Mouse (Mus musculus) kidney, postnatal 0 days (tissue): ENCODE data around the gene Castor2. TPM values are rescaled to one million over a fixed set of nuclear protein-coding genes. Genes with fewer than 3 reads are reported as not detected.

Source experiments
- ATAC-seq: fragments of 200-750 bp; cut with Nextera tagmentation; replicated peaks from 2 replicates; pipeline ENCODE4 v1.8.0; 2017; ENCODE audit warnings: low read depth, moderate number of reproducible peaks, moderate TSS enrichment, moderate library complexity; ENCODE audit not compliant: low FRiP score
- DNase-seq: peaks from one replicate; pipeline ENCODE4 v3.0.0-alpha.2; 2016; ENCODE audit warnings: low spot score
- H3K27ac ChIP-seq: fragments of 300-500 bp; sonication (generic); 2 replicates; pipeline ENCODE4 v1.5.1; 2014; ENCODE audit warnings: mild to moderate bottlenecking
- H3K27me3 ChIP-seq: fragments of 300-500 bp; sonication (generic); 2 replicates; pipeline ENCODE4 v1.6.1; 2014; ENCODE audit warnings: low read length, mixed read lengths; ENCODE audit not compliant: insufficient read depth
- H3K36me3 ChIP-seq: fragments of 300-500 bp; sonication (generic); 2 replicates; pipeline ENCODE4 v1.6.1; 2014; ENCODE audit warnings: low read length, mixed read lengths; ENCODE audit not compliant: insufficient read depth
- H3K4me1 ChIP-seq: fragments of 300-500 bp; sonication (generic); replicated peaks from 2 replicates; pipeline ENCODE4 v1.6.1; 2014; ENCODE audit warnings: antibody characterized with exemption, low read length, mixed read lengths; ENCODE audit not compliant: insufficient read depth
- H3K4me2 ChIP-seq: fragments of 300-500 bp; sonication (generic); 2 replicates; pipeline ENCODE4 v1.6.1; 2014; ENCODE audit warnings: mild to moderate bottlenecking, low read length, moderate library complexity, mixed read lengths
- H3K4me3 ChIP-seq: fragments of 300-500 bp; sonication (generic); replicated peaks from 2 replicates; pipeline ENCODE4 v1.5.1; 2014; ENCODE audit warnings: low read depth, low read length
- H3K9ac ChIP-seq: fragments of 300-500 bp; sonication (generic); 2 replicates; pipeline ENCODE4 v1.6.1; 2014; ENCODE audit warnings: low read depth, low read length
- H3K9me3 ChIP-seq: fragments of 300-500 bp; sonication (generic); replicated peaks from 2 replicates; pipeline ENCODE4 v1.6.1; 2016; ENCODE audit warnings: low read length, inconsistent platforms, mixed read lengths
- CTCF ChIP-seq: IDR thresholded peaks from 2 replicates; pipeline ENCODE4 v1.5.1; 2016; ENCODE audit warnings: antibody characterized with exemption, low read depth, mild to moderate bottlenecking, moderate library complexity
- WGBS: fragments of 180-500 bp; shearing (Covaris S2); extraction: QIAGEN DNeasy Blood & Tissue Kit; methylation state at CpG from one replicate; pipeline ENCODE4 v1.1.7; 2014; 5-methylcytosine and 5-hydroxymethylcytosine counted together
- polyA plus RNA-seq: library from polyadenylated mRNA; unstranded; fragments of >200 nt; fragmentation: Nextera tagmentation; extraction: Ambion mirVana; gene quantifications from 2 replicates; pipeline ENCODE4 v1.2.1, GENCODE M21; 2015

Castor2 gene
- polyA plus RNA-seq, 1 experiment from 2014 or later, result 13.0 TPM

DNA sequence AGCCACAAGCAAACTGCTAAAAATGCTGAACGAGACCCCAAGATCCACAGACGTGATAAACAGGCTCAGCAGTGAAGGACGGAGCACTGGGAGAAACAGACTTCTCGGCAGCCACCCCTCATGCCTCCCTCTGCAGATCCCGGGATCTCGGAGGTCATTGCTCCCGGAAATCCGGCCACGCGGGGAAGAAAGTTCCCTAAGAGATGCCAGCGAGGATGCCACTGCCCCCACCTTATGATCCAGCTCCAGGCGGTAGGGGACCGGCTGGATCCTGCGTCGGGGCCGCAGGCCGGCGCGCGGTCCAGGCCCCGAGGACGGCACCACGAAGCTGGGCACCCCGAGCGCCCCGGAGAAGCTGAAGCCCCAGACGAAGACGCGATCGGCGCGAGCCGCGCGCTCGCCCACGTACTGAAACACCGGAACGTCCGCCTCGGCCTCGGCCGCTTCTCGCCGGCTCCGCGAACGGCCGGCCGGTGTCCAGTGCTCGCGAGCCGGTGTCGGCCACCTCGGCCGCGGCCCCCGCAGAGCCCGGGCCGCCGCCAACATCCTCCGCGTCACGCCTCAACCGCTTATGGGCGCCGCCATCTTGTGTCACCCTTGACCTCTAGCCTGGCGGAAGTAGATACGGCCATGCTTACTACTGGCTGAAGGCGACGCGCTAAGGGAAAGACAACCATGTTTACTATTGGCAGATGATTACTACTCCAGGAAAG lies 76.8 kb downstream of the Castor2 start, which contains the start of gene Rcc1l:
Gene Rcc1l, minus strand, starts transcription at position 606 of the 713 bp plus-strand sequence.
- no peaks in the 10 kb centered on the region for H3K27me3 ChIP-seq
- DNase-seq, result peak; percentile 98

DNA sequence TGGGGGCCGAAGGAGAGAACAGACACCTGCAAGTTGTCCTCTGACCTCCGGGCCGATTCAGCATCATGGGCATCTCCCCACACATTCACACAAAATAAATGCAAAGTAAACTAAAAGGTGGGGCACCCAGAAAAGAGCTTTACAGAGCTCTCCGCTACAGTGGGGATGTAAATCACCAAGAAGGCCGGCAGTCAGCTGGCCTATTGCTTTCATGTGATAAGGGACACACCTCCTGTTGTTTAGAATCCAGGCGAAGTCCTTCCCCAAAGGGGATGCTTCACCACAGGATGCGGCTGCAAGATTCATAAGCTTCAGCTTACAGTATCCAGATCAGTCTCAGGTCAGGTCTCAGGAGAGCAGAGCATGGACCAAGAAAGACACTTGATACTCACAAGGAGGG lies 79.0 kb downstream of the Castor2 start:
- no peak for TF ChIP-seq CTCF
- ATAC-seq (no peak), DNase-seq (no peak)
- Histone ChIP-seq H3K27me3 (no peaks in the 10 kb centered on the region), H3K27ac (no peak overlapping the region), H3K4me3 (no peak overlapping the region), H3K4me1 (peaks cover 18% of the 10 kb centered on the region), H3K9me3 (no peaks in the 10 kb centered on the region), H3K9ac (0 out of 2 replicates have a peak overlapping the region, but pooled peaks have one; percentile 23), H3K4me2 (no peak overlapping the region), H3K36me3 (no peaks in the 10 kb centered on the region)
- WGBS, result 67% methylated on average over 7 of the region's 7 CpGs

More for the DNA sequence above, 76.8 kb downstream of the Castor2 start, which contains the start of gene Rcc1l:
- Histone ChIP-seq H3K36me3 (0 out of 2 replicates have a peak, but pooled peaks cover 3% of the 10 kb centered on the region), H3K4me3 (peak within 1 kb of the TSS; percentile 85), H3K9ac (peak within 1 kb of the TSS; percentile 76), H3K4me1 (0 out of 2 replicates have a peak, but pooled peaks cover 7% of the 10 kb centered on the region), H3K9me3 (no peaks in the 10 kb centered on the region), H3K4me2 (peak within 1 kb of the TSS; percentile 69), H3K27ac (peak within 1 kb of the TSS; percentile 90)
- TF ChIP-seq CTCF, result no peak
- under 1% methylated on average over 69 of the region's 72 CpGs for WGBS
- peak; percentile 84 for ATAC-seq

DNA sequence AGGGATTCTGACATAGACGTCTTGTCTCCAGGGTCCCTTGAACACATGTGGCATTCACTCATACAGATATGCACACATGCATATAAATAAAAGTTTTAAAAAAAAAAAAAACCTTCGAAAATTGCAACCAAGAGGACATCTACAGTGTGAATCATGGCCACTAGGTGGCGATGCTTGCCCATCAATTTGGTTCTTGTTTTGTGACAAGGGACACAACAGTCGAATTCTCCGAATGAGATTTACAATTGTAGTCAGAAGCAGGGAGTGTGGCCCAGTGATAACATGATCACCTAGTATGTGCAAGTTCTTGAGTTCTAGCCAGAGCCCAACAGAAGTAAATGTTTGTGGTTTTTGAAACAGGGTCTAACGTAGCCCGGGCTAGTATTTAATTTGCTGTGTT lies 80.4 kb downstream of the Castor2 start:
- no peaks in the 10 kb centered on the region for H3K27me3 ChIP-seq
- no peaks in the 10 kb centered on the region for H3K36me3 ChIP-seq
- DNase-seq (peak; percentile 90), ATAC-seq (no peak)
- no peaks in the 10 kb centered on the region for H3K9me3 ChIP-seq
- H3K4me3 ChIP-seq, result no peak overlapping the region
- H3K4me2 ChIP-seq, result no peak overlapping the region
- no peak overlapping the region for H3K27ac ChIP-seq
- no peak overlapping the region for H3K9ac ChIP-seq
- peak; percentile 93 for TF ChIP-seq CTCF
- 22% methylated on average over 7 of the region's 7 CpGs for WGBS
- H3K4me1 ChIP-seq, result peaks cover 21% of the 10 kb centered on the region

DNA sequence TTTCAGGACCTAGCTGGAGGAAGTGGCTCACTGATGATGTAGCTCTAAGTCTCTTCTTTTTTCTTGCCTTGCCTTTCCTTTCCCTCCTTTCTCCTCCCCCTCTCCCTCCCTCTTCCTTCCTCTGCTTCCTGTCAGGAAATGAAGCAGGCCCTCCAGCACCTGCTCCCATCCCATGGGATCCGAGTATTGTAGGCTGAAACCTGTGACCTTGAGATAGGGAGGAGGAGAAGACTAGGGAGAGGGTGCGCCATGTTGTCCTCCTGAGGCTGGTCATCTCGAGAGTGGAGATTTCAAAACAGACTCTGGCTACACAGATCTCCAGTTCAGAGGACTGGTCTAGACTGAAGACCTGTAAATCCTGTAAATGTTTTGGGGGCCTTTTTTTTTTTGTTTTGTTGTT lies 82.7 kb downstream of the Castor2 start:
- Histone ChIP-seq H3K27me3 (no peaks in the 10 kb centered on the region), H3K36me3 (no peaks in the 10 kb centered on the region), H3K4me1 (peaks cover 18% of the 10 kb centered on the region), H3K27ac (peak overlapping the region; percentile 96), H3K4me3 (no peak overlapping the region), H3K9ac (no peak overlapping the region), H3K9me3 (no peaks in the 10 kb centered on the region), H3K4me2 (0 out of 2 replicates have a peak overlapping the region, but pooled peaks have one; percentile 71)
- WGBS, result 46% methylated on average over 3 of the region's 3 CpGs
- ATAC-seq (no peak), DNase-seq (no peak)
- TF ChIP-seq CTCF, result no peak

DNA sequence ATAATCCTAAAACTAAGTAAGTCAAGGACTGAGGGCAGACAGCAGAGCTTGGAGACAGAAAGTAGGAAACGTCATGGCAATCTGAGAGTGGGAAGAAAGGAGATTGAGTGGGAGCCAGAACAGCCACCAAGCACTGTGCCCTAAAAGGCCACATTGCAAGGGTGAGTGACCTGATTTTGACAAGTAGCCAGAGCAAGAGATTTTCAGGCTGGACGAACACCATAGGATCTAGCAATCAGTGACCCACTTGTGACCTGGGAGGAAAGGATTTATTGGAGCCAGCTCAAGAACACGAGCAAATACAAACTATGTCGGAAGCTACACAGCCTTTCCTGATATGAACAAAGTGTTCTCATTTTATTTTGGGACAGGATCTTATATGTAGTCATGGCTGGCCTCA lies 83.2 kb downstream of the Castor2 start:
- peak overlapping the region; percentile 96 for H3K27ac ChIP-seq
- no peaks in the 10 kb centered on the region for H3K9me3 ChIP-seq
- ATAC-seq, result no peak
- no peaks in the 10 kb centered on the region for H3K36me3 ChIP-seq
- no peaks in the 10 kb centered on the region for H3K27me3 ChIP-seq
- TF ChIP-seq CTCF, result no peak
- WGBS, result 17% methylated on average over 4 of the region's 4 CpGs
- H3K4me2 ChIP-seq, result peak overlapping the region; percentile 71; the same call in 1 of the 2 replicates
- peak; percentile 67 for DNase-seq
- H3K4me1 ChIP-seq, result peaks cover 18% of the 10 kb centered on the region
- peak overlapping the region; percentile 92; the same call in 1 of the 2 replicates for H3K9ac ChIP-seq
- no peak overlapping the region for H3K4me3 ChIP-seq

DNA sequence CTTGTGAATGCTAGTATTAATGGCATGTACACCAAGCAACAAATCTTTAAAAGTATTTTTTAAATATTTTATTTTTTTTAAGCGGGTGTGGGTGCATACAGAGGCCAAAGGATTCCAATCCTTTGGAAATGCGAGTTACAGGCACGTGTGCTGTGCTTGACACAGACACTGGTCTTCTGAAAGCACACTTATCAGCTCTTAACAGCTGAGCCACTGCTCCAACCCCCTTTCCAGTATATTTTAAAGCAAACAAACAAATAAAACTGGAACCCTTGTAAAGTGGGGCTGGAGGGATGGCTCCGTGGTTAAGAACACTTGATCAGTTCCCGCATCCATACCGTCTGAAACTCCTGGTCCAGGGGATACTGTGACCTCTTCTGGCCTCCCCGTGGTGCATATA lies 83.7 kb downstream of the Castor2 start:
- no peak for DNase-seq
- peak overlapping the region; percentile 71 for H3K4me2 ChIP-seq
- H3K9ac ChIP-seq, result peak overlapping the region; percentile 92; the same call in 1 of the 2 replicates
- WGBS, result 46% methylated on average over 7 of the region's 7 CpGs
- no peak for TF ChIP-seq CTCF
- peaks cover 18% of the 10 kb centered on the region for H3K4me1 ChIP-seq
- H3K36me3 ChIP-seq, result no peaks in the 10 kb centered on the region
- no peak for ATAC-seq
- peak overlapping the region; percentile 96 for H3K27ac ChIP-seq
- H3K4me3 ChIP-seq, result peak overlapping the region; percentile 74
- no peaks in the 10 kb centered on the region for H3K9me3 ChIP-seq
- H3K27me3 ChIP-seq, result no peaks in the 10 kb centered on the region
